Mouse (Mus musculus) stomach, embryonic 15.5 days (tissue): Measurements from ENCODE around the gene Itgav. TPM values are rescaled to one million over a fixed set of nuclear protein-coding genes. Genes with fewer than 3 reads are reported as not detected.

Experiments used
- ATAC-seq: fragments of 200-750 bp; cut with Nextera tagmentation; 2 replicates; pipeline ENCODE4 v1.8.0; 2017; ENCODE audit warnings: low read depth, moderate number of reproducible peaks, moderate TSS enrichment; ENCODE audit not compliant: insufficient read depth, low FRiP score
- H3K27ac ChIP-seq: fragments of 300-500 bp; sonication (generic); 2 replicates; pipeline ENCODE4 v1.5.1; 2015; ENCODE audit warnings: mild to moderate bottlenecking, inconsistent platforms
- H3K27me3 ChIP-seq: fragments of 300-500 bp; sonication (generic); replicated peaks from 2 replicates; pipeline ENCODE4 v1.6.1; 2015; ENCODE audit warnings: inconsistent platforms
- H3K36me3 ChIP-seq: fragments of 300-500 bp; sonication (generic); 2 replicates; pipeline ENCODE4 v1.6.1; 2015; ENCODE audit warnings: inconsistent platforms
- H3K4me1 ChIP-seq: fragments of 300-500 bp; sonication (generic); 2 replicates; pipeline ENCODE4 v1.6.1; 2015; ENCODE audit warnings: inconsistent platforms
- H3K4me2 ChIP-seq: fragments of 300-500 bp; sonication (generic); 2 replicates; pipeline ENCODE4 v1.6.1; 2015; ENCODE audit warnings: mild to moderate bottlenecking, inconsistent platforms
- H3K4me3 ChIP-seq: fragments of 300-500 bp; sonication (generic); replicated peaks from 2 replicates; pipeline ENCODE4 v1.5.1; 2015; ENCODE audit warnings: inconsistent platforms
- H3K9ac ChIP-seq: fragments of 300-500 bp; sonication (generic); 2 replicates; pipeline ENCODE4 v1.6.1; 2015; ENCODE audit warnings: inconsistent platforms
- H3K9me3 ChIP-seq: fragments of 300-500 bp; sonication (generic); 2 replicates; pipeline ENCODE4 v1.6.1; 2016; ENCODE audit warnings: inconsistent platforms
- WGBS: fragments of 180-500 bp; shearing (Covaris S2); methylation state at CpG from one replicate; pipeline ENCODE4 v1.1.7; 2015; 5-methylcytosine and 5-hydroxymethylcytosine counted together
- polyA plus RNA-seq: library from polyadenylated mRNA; unstranded; fragments of >200 nt; fragmentation: Nextera tagmentation; extraction: Ambion mirVana; gene quantifications from 2 replicates; pipeline ENCODE4 v1.2.1, GENCODE M21; 2015

Gene Itgav
- polyA plus RNA-seq, result 76.4 and 83.1 TPM in 2 replicates

DNA sequence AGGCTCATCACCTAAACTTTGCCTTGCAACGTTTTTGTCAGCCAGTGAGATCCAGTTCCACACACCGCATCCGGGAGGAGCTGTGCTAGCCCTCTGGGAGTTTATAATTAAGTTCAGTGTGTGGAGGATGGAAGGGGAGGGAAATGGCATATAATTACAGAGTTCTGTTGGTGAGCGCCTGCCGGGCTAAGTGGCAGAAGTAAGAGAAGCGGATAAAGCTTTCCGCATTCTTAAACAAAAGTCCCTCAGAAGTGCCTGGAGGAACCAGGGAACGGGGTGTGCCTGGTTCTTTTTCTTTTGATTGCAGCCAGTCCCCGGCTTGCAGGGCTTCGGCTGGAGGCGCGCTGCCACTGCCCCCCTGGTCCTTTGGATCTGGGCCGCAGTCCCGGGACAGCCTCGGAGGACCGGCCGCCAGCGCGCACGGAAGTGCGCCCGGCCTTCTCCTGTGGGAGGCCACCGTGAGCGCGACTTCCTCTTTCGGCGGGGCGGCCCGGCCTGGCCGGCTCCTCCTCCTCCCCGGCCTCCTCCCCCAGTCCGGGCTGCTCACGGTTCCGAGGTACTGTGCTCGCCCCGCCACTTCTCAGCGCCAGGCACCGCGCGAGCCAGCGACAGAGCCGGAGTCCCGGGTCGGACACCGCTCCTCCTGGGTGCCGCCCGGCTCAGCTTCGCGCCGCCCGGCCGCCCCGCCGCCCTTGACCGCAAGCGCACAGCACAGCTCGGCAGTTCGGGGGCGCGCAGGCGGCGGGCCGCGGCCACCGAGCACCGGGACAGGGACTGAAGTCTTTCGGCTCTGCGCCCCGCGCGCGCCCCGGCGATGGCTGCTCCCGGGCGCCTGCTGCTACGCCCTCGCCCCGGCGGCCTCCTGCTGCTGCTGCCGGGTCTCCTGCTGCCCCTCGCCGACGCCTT is at the start of gene Itgav:
Gene Itgav, plus strand, starts transcription at position 477 of the 906 bp plus-strand sequence.
- H3K4me2 ChIP-seq, result peak within 1 kb of the TSS; percentile 70
- no peaks in the 10 kb centered on the region for H3K36me3 ChIP-seq
- no peaks in the 10 kb centered on the region for H3K9me3 ChIP-seq
- H3K4me3 ChIP-seq, result peak within 1 kb of the TSS; percentile 74
- peak; percentile 98 for ATAC-seq
- peak within 1 kb of the TSS; percentile 84 for H3K9ac ChIP-seq
- WGBS, result under 1% methylated on average over 72 of the region's 84 CpGs
- H3K27ac ChIP-seq, result peak within 1 kb of the TSS; percentile 97
- peaks cover 17% of the 10 kb centered on the region; the same call in 1 of the 2 replicates for H3K4me1 ChIP-seq
- no peaks in the 10 kb centered on the region for H3K27me3 ChIP-seq

DNA sequence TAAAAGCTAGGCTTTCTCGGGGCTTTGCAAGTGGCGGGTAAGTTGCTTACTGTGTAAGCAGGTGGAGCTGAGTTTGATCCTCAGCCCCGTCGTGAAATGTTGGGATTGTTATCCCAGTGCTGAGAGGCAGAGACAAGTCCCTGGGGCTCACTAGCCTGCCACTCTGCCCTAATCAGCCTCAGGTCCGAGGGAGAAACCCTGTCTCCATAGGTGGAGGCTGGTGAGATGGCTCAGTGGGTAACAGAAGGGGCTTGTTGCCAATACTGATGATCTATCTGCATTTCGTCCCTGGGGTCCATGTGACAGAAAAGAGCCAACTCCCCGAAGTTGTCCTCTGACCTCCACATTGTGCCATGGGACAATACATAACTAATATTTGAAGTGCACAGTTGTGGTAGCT is 49.8 kb upstream of the Itgav start:
- Histone ChIP-seq H3K9me3 (no peaks in the 10 kb centered on the region), H3K9ac (no peak overlapping the region), H3K27ac (no peak overlapping the region), H3K36me3 (no peaks in the 10 kb centered on the region), H3K4me3 (no peak overlapping the region), H3K4me2 (no peak overlapping the region), H3K27me3 (no peaks in the 10 kb centered on the region), H3K4me1 (no peaks in the 10 kb centered on the region)
- ATAC-seq, result no peak
- 79% methylated on average over 7 of the region's 7 CpGs for WGBS

DNA sequence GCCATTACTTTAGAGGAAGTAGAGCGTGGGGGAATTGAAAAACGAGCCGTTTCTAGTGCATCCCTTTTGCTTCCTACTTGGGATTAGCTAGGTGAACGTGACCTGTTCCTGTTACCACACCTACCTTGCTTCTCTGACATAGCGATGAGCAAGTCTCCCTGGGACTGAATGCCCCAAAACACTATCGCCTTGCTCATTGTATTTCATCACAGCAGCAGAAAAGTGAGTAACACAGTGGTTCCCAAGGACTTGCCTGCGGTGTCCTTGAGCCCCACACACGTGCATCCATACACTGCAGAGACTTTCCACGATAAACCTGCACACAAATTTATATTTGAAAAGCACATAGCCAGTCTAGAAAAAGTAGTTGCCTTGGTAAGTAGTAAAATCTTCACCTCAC is 49.3 kb upstream of the Itgav start:
- no peak overlapping the region for H3K27ac ChIP-seq
- no peaks in the 10 kb centered on the region for H3K27me3 ChIP-seq
- no peak overlapping the region for H3K4me3 ChIP-seq
- H3K9ac ChIP-seq, result no peak overlapping the region
- no peaks in the 10 kb centered on the region for H3K9me3 ChIP-seq
- H3K4me2 ChIP-seq, result no peak overlapping the region
- no peaks in the 10 kb centered on the region for H3K4me1 ChIP-seq
- 81% methylated on average over 9 of the region's 9 CpGs for whole genome bisulfite sequencing
- no peak for ATAC-seq
- H3K36me3 ChIP-seq, result no peaks in the 10 kb centered on the region

DNA sequence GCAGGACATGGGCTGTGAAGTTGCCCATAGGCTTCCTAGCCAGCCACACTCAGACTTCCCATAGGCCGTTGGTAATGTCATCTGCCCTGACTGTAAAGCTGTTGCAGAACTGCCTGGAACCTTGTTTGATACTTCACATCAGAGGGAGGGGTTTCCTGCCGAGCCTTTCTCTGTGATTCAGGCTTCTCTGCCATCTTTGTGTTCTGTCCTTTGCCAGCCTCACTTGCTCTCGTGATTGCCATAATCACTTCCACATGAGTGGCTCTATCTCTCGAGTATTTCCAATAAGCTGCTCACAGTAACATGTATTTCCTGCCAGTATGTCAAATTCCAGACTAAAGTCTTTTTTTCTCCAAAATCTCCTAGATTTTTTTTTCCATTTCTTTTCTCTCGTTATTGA is 48.5 kb upstream of the Itgav start:
- ATAC-seq, result no peak
- Histone ChIP-seq H3K9ac (no peak overlapping the region), H3K4me2 (no peak overlapping the region), H3K36me3 (no peaks in the 10 kb centered on the region), H3K4me3 (no peak overlapping the region), H3K27me3 (no peaks in the 10 kb centered on the region), H3K9me3 (no peaks in the 10 kb centered on the region), H3K4me1 (no peaks in the 10 kb centered on the region), H3K27ac (no peak overlapping the region)
- WGBS, result 54% methylated on average over 5 of the region's 5 CpGs

DNA sequence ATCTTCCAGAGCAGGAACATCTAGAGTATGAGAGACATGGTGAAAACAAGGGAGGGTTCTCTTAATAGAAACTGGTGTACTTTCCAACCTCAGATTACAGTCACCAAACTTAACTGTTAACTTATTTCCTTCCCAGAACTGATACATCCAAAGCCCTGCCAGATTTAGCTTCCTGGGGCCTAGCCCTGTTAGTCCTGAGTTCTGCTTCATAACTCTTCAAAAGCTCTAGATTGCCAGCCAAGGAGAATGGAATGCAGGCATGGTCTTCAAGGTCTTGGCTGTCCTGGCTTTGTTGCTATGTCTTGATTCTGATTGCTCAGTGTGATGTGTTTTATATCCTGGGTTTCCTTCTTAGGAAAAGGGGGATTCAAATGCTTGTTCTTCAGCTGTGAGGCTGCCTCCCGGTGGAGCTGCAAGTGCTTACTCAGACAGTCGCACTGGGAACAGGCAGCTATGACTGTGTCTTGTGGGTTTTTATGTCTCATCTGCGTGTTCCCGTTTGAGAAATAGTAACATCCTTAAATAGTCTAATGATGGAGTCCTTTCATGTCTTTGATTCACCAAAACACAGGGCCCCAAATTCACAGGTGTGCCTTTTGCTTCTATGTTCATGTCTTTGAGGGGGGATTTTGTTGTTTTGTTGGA is 47.8 kb upstream of the Itgav start:
- Histone ChIP-seq H3K27me3 (no peaks in the 10 kb centered on the region), H3K9me3 (no peaks in the 10 kb centered on the region), H3K4me1 (peaks cover 3% of the 10 kb centered on the region; the same call in 1 of the 2 replicates), H3K27ac (0 out of 2 replicates have a peak overlapping the region, but pooled peaks have one; percentile 4), H3K9ac (no peak overlapping the region), H3K4me2 (no peak overlapping the region), H3K4me3 (no peak overlapping the region), H3K36me3 (no peaks in the 10 kb centered on the region)
- ATAC-seq, result no peak
- WGBS, result 79% methylated on average over 4 of the region's 4 CpGs

DNA sequence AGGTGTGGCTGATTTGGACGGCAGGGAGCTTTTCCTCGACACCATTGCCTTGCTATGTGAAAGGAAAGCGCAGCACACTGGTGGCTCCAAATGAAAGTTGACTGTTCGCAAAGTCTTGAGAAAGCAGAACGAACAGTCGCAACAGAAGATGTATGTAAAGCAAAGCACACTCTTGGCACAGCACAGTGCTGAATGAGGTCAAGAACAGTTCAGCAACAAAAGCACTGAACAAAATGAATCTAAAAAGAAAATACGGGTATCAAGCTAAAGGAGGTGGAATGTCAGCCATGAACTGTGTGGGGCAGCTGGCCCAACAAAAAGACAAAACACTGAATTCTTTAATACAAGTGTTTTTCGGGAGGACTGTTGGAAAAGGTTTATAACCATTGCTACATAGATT is 42.9 kb upstream of the Itgav start:
- 57% methylated on average over 8 of the region's 8 CpGs for WGBS
- Histone ChIP-seq H3K9me3 (no peaks in the 10 kb centered on the region), H3K4me3 (no peak overlapping the region), H3K27me3 (no peaks in the 10 kb centered on the region), H3K27ac (peak overlapping the region; percentile 32; the same call in 1 of the 2 replicates), H3K4me1 (peaks cover 3% of the 10 kb centered on the region; the same call in 1 of the 2 replicates), H3K4me2 (no peak overlapping the region), H3K36me3 (no peaks in the 10 kb centered on the region), H3K9ac (no peak overlapping the region)
- no peak for ATAC-seq

DNA sequence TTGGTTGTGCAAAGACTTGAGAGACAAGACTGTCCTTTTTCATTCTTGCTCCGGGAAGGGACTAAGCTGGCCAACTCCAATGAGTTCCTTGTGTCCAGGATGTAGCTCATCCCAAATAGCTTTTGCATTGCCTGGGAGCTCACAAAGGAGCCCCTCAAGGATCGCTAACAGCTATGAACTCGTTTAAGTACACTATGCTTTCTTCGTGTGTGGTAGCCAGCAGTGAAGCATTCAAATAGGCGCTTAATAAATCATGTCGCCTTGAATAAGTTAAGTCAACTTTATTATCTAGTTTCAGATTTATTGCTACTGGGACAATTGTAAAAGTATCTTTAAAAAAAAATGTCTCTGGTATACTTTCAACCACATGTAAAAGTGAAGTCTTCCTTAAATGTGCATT is 42.4 kb upstream of the Itgav start:
- ATAC-seq, result no peak
- H3K4me3 ChIP-seq, result no peak overlapping the region
- peaks cover 3% of the 10 kb centered on the region; the same call in 1 of the 2 replicates for H3K4me1 ChIP-seq
- H3K9ac ChIP-seq, result no peak overlapping the region
- WGBS, result 53% methylated on average over 6 of the region's 6 CpGs
- H3K27ac ChIP-seq, result peak overlapping the region; percentile 32; the same call in 1 of the 2 replicates
- H3K36me3 ChIP-seq, result no peaks in the 10 kb centered on the region
- H3K27me3 ChIP-seq, result no peaks in the 10 kb centered on the region
- no peaks in the 10 kb centered on the region for H3K9me3 ChIP-seq
- H3K4me2 ChIP-seq, result no peak overlapping the region

DNA sequence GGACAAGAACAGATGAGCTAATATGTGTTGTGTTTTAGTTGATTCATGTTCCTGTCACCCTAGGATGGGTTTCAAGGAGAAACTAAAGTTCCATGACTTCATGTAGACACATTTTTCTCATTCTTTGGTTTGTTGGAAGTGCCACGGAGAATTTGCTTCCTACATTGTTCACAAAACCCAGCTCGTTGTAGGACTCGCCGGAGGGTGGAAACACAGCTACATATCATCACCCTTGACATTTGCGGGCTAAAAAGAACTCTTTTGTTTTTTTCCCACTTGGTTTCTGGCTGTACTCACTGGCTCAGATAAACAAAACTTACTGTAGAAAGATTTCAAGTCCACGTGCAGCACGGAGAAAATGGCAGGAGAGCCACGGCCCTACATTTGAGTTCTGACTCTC is 41.9 kb upstream of the Itgav start:
- Histone ChIP-seq H3K9ac (no peak overlapping the region), H3K36me3 (no peaks in the 10 kb centered on the region), H3K4me2 (no peak overlapping the region), H3K27ac (peak overlapping the region; percentile 27; the same call in 1 of the 2 replicates), H3K27me3 (no peaks in the 10 kb centered on the region), H3K4me3 (no peak overlapping the region), H3K9me3 (no peaks in the 10 kb centered on the region), H3K4me1 (peaks cover 3% of the 10 kb centered on the region; the same call in 1 of the 2 replicates)
- ATAC-seq, result no peak
- 40% methylated on average over 8 of the region's 8 CpGs for WGBS

DNA sequence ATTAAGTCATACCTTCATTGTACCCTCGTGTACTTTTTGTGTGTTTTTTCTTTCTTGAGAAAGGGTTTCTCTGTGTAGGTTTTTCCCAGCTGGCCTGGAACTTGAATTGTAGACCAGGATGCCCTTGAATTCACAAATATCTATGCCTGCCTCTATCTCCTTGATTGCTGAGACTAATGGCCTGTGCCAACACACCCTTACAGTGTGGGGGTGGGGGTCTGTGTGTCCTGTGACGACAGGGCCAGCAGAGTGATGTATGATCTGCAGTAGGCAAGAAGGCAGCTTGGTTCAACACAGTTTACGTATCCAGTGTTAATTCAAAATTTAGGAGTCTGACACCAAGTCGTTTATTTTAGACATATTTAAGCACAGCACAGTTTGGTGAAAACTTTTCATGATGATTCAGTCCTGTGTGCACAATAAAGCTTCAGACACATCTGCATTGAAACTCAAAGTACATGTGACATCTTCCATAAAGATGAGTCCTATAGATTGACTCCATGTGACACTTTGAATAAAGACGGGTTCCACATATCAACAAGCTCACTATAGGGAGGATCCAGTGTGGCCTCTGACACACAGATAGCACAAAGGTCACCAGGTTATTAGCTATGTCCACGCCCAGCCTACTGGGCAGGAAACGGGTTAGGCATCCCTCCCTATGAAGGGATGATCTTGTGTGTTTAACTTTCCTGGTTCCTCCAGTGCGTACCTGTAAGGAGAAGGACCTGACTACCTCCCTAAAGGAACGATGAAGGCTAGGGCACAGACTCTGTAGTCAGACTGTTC is 40.3 kb upstream of the Itgav start:
- H3K4me3 ChIP-seq, result no peak overlapping the region
- H3K9ac ChIP-seq, result no peak overlapping the region
- H3K4me2 ChIP-seq, result no peak overlapping the region
- H3K9me3 ChIP-seq, result no peaks in the 10 kb centered on the region
- H3K4me1 ChIP-seq, result peaks cover 3% of the 10 kb centered on the region; the same call in 1 of the 2 replicates
- WGBS, result 63% methylated on average over 9 of the region's 9 CpGs
- no peaks in the 10 kb centered on the region for H3K27me3 ChIP-seq
- H3K36me3 ChIP-seq, result no peaks in the 10 kb centered on the region
- no peak overlapping the region for H3K27ac ChIP-seq
- ATAC-seq, result no peak

DNA sequence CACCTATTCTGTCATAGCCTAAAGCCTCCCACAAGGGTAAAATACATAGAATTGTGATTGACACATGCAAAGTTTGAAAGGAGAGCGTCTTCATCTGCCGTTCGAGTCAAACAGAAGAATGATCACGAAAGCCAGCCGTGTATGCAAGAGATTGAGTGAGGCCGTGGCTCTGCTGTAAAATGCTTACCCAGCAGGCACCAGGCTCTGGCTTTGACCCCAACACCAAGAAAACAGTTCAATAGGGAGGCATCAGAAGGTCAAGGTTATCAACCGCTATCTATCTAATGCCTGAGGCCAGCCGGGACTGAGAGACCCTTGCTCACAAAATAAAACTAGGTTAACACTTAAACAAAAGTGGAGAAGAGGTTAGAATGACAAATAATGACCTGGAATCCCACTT is 39.5 kb upstream of the Itgav start:
- Histone ChIP-seq H3K4me2 (no peak overlapping the region), H3K9me3 (no peaks in the 10 kb centered on the region), H3K9ac (no peak overlapping the region), H3K4me3 (no peak overlapping the region), H3K4me1 (peaks cover 3% of the 10 kb centered on the region; the same call in 1 of the 2 replicates), H3K36me3 (no peaks in the 10 kb centered on the region), H3K27me3 (no peaks in the 10 kb centered on the region), H3K27ac (no peak overlapping the region)
- 67% methylated on average over 8 of the region's 8 CpGs for WGBS
- no peak for ATAC-seq

DNA sequence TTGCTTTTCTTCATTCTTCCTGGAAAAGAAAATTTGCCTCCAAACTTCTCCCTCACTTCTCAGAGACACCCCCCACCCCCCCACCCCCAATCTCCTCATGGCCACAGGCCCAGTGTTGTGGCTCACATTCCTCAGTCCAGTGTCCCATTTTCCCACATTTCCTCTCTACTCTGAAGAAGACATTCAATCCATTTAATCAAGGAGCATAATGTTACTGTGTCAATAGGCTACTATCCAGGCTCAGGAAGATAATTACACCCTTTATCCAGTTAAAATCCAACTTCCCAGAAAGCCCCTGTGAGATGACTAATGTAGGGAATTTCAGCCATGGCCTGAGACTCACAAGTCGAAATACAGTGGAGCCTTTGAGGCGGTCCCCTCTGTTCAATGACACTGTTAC is 33.8 kb upstream of the Itgav start:
- H3K27ac ChIP-seq, result no peak overlapping the region
- no peak overlapping the region for H3K9ac ChIP-seq
- H3K27me3 ChIP-seq, result no peaks in the 10 kb centered on the region
- ATAC-seq, result no peak
- no peak overlapping the region for H3K4me2 ChIP-seq
- H3K36me3 ChIP-seq, result no peaks in the 10 kb centered on the region
- H3K9me3 ChIP-seq, result no peaks in the 10 kb centered on the region
- no peak overlapping the region for H3K4me3 ChIP-seq
- H3K4me1 ChIP-seq, result no peaks in the 10 kb centered on the region
- WGBS, result 59% methylated on average over 2 of the region's 2 CpGs
